Mouse (Mus musculus): Measurements from ENCODE around the gene Rbbp6. TPM values are rescaled to one million over a fixed set of nuclear protein-coding genes. Genes with fewer than 3 reads are reported as not detected.

The Rbbp6 gene
- polyA plus RNA-seq, 2 experiments = 34.4 to 66.1 TPM

GRCm38 (mm10) chr7:122954451-122955225, 10.8 kb upstream of the Rbbp6 start:
- Histone ChIP-seq H3K36me3 (ENCODE audit: control insufficient read depth, insufficient read depth, low read length) (no peaks in the 10 kb centered on the region), H3K9me3 (ENCODE audit: control insufficient read depth, low read length) (no peaks in the 10 kb centered on the region), H3K4me1 (ENCODE audit: control insufficient read depth, insufficient read depth, low read length) (no peaks in the 10 kb centered on the region), H3K4me3 (replicated peaks; ENCODE audit: low read length) (no peak overlapping the region), H3K4me2 (replicated peaks; ENCODE audit: low read depth, low read length, severe bottlenecking) (no peak overlapping the region), H3K27ac (replicated peaks; ENCODE audit: low read depth, low read length) (no peak overlapping the region), H3K27me3 (ENCODE audit: control insufficient read depth, insufficient read depth, low read length) (no peaks in the 10 kb centered on the region), H3K9ac (ENCODE audit: low read depth, low read length, severe bottlenecking) (no peak overlapping the region)
- no peak for TF ChIP-seq POLR2A (IDR thresholded peaks at IDR 0.05; ENCODE audit: borderline replicate concordance, extremely low read depth, insufficient read depth, insufficient read length)
- WGBS = 85% methylated on average over 11 of the region's 11 CpGs
- DNase-seq (ENCODE audit: low spot score) (no peak), ATAC-seq (ENCODE audit: low FRiP score, low read depth) (no peak)

GRCm38 (mm10) chr7:122955226-122955955, 10.1 kb upstream of the Rbbp6 start:
- ATAC-seq (ENCODE audit: low FRiP score, low read depth) (no peak), DNase-seq (ENCODE audit: low spot score) (peak; percentile 69)
- Histone ChIP-seq H3K9ac (ENCODE audit: low read depth, low read length, severe bottlenecking) (no peak overlapping the region), H3K4me2 (replicated peaks; ENCODE audit: low read depth, low read length, severe bottlenecking) (no peak overlapping the region), H3K27me3 (ENCODE audit: control insufficient read depth, insufficient read depth, low read length) (no peaks in the 10 kb centered on the region), H3K9me3 (ENCODE audit: control insufficient read depth, low read length) (no peaks in the 10 kb centered on the region), H3K4me1 (ENCODE audit: control insufficient read depth, insufficient read depth, low read length) (no peaks in the 10 kb centered on the region), H3K36me3 (ENCODE audit: control insufficient read depth, insufficient read depth, low read length) (no peaks in the 10 kb centered on the region), H3K27ac (replicated peaks; ENCODE audit: low read depth, low read length) (no peak overlapping the region), H3K4me3 (replicated peaks; ENCODE audit: low read length) (no peak overlapping the region)
- 81% methylated on average over 8 of the region's 8 CpGs for WGBS
- TF ChIP-seq POLR2A (IDR thresholded peaks at IDR 0.05; ENCODE audit: borderline replicate concordance, extremely low read depth, insufficient read depth, insufficient read length) = no peak

GRCm38 (mm10) chr7:122968751-122969150, 3.3 kb downstream of the Rbbp6 start:
- WGBS = 60% methylated on average over 4 of the region's 4 CpGs
- TF ChIP-seq POLR2A (IDR thresholded peaks at IDR 0.05; ENCODE audit: borderline replicate concordance, extremely low read depth, insufficient read depth, insufficient read length) = no peak
- no peaks in the 10 kb centered on the region for H3K9me3 ChIP-seq (ENCODE audit: control insufficient read depth, low read length)
- no peak overlapping the region for H3K27ac ChIP-seq (replicated peaks; ENCODE audit: low read depth, low read length)
- H3K27me3 ChIP-seq (ENCODE audit: control insufficient read depth, insufficient read depth, low read length) = no peaks in the 10 kb centered on the region
- DNase-seq (ENCODE audit: low spot score) = no peak
- H3K4me2 ChIP-seq (replicated peaks; ENCODE audit: low read depth, low read length, severe bottlenecking) = peak overlapping the region; percentile 89; the same call in 1 of the 2 replicates
- H3K4me3 ChIP-seq (replicated peaks; ENCODE audit: low read length) = peak overlapping the region; percentile 96; the same call in 1 of the 2 replicates
- H3K36me3 ChIP-seq (ENCODE audit: control insufficient read depth, insufficient read depth, low read length) = peaks cover 8% of the 10 kb centered on the region; the same call in 1 of the 2 replicates
- H3K4me1 ChIP-seq (ENCODE audit: control insufficient read depth, insufficient read depth, low read length) = peaks cover 19% of the 10 kb centered on the region
- ATAC-seq (ENCODE audit: low FRiP score, low read depth) = no peak
- no peak overlapping the region for H3K9ac ChIP-seq (ENCODE audit: low read depth, low read length, severe bottlenecking)

- peak overlapping the region; percentile 96 for H3K4me3 ChIP-seq (replicated peaks; ENCODE audit: low read length)
- H3K4me2 ChIP-seq (replicated peaks; ENCODE audit: low read depth, low read length, severe bottlenecking) = peak overlapping the region; percentile 89
- peak; percentile 93; the same call in 1 of the 2 replicates for TF ChIP-seq POLR2A (IDR thresholded peaks at IDR 0.05; ENCODE audit: borderline replicate concordance, extremely low read depth, insufficient read depth, insufficient read length)
- H3K27ac ChIP-seq (replicated peaks; ENCODE audit: low read depth, low read length) = peak overlapping the region; percentile 94
- H3K4me1 ChIP-seq (ENCODE audit: control insufficient read depth, insufficient read depth, low read length) = peaks cover 19% of the 10 kb centered on the region
- DNase-seq (ENCODE audit: low spot score) = peak; percentile 92
- H3K27me3 ChIP-seq (ENCODE audit: control insufficient read depth, insufficient read depth, low read length) = no peaks in the 10 kb centered on the region
- ATAC-seq (ENCODE audit: low FRiP score, low read depth) = peak; percentile 98
- WGBS = 1% methylated on average over 62 of the region's 62 CpGs
- peak overlapping the region; percentile 100 for H3K9ac ChIP-seq (ENCODE audit: low read depth, low read length, severe bottlenecking)
- no peaks in the 10 kb centered on the region for H3K9me3 ChIP-seq (ENCODE audit: control insufficient read depth, low read length)
- H3K36me3 ChIP-seq (ENCODE audit: control insufficient read depth, insufficient read depth, low read length) = peaks cover 13% of the 10 kb centered on the region
These were observed 3.9 kb downstream of the Rbbp6 start for GRCm38 (mm10) chr7:122969231-122970032.
